Mouse (Mus musculus) lung, postnatal 0 days (tissue): ENCODE measurements around the gene Gpha2.
A peak's percentile ranks its signal among the peaks of the same experiment; 100 is the strongest.

Source experiments
- CTCF ChIP-seq: IDR thresholded peaks from 2 replicates; pipeline ENCODE4 v1.5.1; 2016; ENCODE audit warnings: antibody characterized with exemption, mild to moderate bottlenecking
- EP300 ChIP-seq: IDR thresholded peaks from 2 replicates; pipeline ENCODE4 v1.6.1; 2016; ENCODE audit warnings: antibody characterized with exemption, mild to moderate bottlenecking, control low read depth

DNA sequence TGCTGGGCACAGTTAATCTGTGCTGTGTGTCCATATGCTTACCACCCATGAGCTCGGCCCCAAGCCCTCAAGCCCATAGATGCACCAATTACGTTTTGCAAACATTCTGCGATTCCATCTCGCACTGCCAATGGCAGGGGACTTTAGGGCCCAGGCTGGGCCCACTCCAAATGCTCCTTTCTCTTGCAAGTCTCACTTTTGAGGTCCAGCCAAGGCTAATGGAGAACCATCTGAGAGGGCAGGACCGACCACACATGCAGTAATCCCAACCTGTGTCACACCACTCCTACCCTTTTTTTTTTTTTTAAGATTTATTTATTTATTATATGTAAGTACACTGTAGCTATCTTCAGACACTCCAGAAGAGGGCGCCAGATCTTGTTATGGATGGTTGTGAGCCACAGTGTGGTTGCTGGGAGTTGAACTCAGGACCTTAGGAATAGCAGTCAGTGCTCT is 39.6 kb downstream of the Gpha2 start:
- TF ChIP-seq CTCF (peak; percentile 44), EP300 (no peak)
